Mouse (Mus musculus) kidney, postnatal 36 days (tissue): ENCODE measurements at regions not wholly inside any gene's neighbourhood (a gene's known extent, or its start where the extent isn't known, plus 50 kb on each side); places are given as distances from the start of the nearest gene placed in this dataset.
A peak's percentile ranks its signal among the peaks of the same experiment; 100 is the strongest.

Source experiments
- DNase-seq, 2 experiments: peaks; one replicate each; pipeline ENCODE4 v3.0.0; 2021 to 2022; ENCODE audit warnings: mixed read lengths in 2 of 2

DNA sequence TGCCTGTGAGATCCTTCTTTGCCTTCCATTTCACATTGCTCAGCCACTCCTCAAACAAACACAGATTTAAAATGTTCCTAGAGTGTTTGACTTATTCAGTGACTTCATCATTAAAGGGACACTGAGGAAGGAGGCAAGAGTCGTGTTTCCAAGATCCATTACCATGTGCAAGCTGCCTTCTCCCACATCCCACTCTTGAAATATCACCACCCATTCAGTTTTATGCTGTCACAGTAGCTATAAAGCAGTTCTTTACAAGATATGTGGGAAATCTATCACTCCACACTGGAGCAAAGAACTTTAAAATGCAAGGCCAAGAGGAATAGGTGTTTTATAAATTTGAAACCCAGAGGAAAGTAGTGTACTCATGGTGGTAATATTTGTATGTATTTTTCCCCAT, 110.2 kb upstream of the Gm12695 start:
- no peak for DNase-seq

DNA sequence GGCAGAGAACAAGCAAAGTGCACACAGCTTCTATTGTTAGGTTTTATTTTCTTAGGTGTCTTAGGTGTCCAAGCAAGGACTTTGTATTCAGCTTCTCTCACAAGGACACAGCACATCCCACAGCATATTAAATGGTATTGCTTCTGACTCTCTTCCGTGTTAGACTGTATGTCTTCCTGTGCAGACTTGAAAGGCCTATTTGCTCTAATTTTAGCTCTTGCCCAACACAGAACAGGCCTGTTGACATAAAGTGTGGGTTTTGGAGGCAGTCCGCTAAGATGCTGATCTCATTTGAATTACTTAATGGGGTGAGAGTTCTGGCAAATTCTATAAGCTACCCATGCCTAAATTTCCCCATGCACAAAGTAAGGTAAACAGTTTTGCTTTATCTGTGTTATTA, 96.1 kb upstream of the Gm12695 start:
- no peak for DNase-seq

GRCm38 (mm10) chr4:96878016-96878415, 93.0 kb upstream of the Gm12695 start:
- DNase-seq: no peak

- DNase-seq: peak; percentile 0 to 7
Observed at GRCm38 (mm10) chr4:96874644-96875043, 89.7 kb upstream of the Gm12695 start.

GRCm38 (mm10) chr4:96845170-96845569, 60.2 kb upstream of the Gm12695 start:
- DNase-seq: no peak
